Mouse (Mus musculus): ENCODE results near the gene Sugp1. TPM values are rescaled to one million over a fixed set of nuclear protein-coding genes. Genes with fewer than 3 reads are reported as not detected.

Gene Sugp1
- polyA plus RNA-seq, 1 experiment: 38.4 TPM

DNA sequence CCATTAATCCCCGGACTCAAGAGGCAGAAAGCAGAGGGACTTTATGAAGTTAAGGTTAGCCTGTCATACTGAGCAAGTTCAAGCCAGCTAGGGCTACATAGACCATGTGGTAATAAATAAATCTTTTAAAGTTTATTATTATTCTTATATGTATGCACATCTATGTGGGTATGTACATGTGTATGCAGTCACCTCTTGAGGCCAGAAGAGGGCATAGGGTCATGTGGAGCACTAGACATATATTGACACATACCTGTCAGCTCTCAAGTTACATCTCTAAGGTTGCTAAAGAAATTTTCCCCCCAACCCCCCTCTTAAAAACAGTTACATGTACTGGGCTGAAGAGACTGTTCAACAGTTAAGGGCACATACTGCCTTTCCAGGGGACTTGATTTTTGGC lies 29.9 kb upstream of the Sugp1 start:
- Histone ChIP-seq H3K27me3 (ENCODE audit: control insufficient read depth, insufficient read depth, insufficient read length) (no peaks in the 10 kb centered on the region), H3K4me3 (no peak overlapping the region), H3ac (ENCODE audit: control insufficient read depth, insufficient read length) (no peak overlapping the region), H3K36me3 (ENCODE audit: control insufficient read depth, insufficient read depth) (no peaks in the 10 kb centered on the region), H3K79me2 (ENCODE audit: control insufficient read depth, insufficient read depth) (no peaks in the 10 kb centered on the region), H3K4me2 (ENCODE audit: low read depth) (no peak overlapping the region)
- TF ChIP-seq E2F4 (IDR thresholded peaks at IDR 0.05; ENCODE audit: insufficient read depth) (no peak), SRF (IDR thresholded peaks at IDR 0.05; ENCODE audit: control insufficient read depth, insufficient read length, low read depth) (no peak), MYOG (IDR thresholded peaks at IDR 0.05; ENCODE audit: control insufficient read depth in 1 of 3, insufficient read depth in 1 of 3, insufficient read length in 2 of 3, low read depth in 2 of 3) (no peak), TCF3 (IDR thresholded peaks at IDR 0.05; ENCODE audit: insufficient read length, low read depth) (no peak), TCF12 (IDR thresholded peaks at IDR 0.05; ENCODE audit: insufficient read depth, poor library complexity, severe bottlenecking) (no peak), REST (IDR thresholded peaks at IDR 0.05; ENCODE audit: insufficient read depth, insufficient read length) (no peak), CEBPB (IDR thresholded peaks at IDR 0.05; ENCODE audit: insufficient read depth, poor library complexity, severe bottlenecking) (no peak), MYOD1 (IDR thresholded peaks at IDR 0.05; ENCODE audit: control insufficient read depth in 1 of 3, insufficient read length in 2 of 3, low read depth in 2 of 3) (no peak), POLR2AphosphoS2 (IDR thresholded peaks at IDR 0.05; ENCODE audit: insufficient read length, low read depth) (no peak), MAX (IDR thresholded peaks at IDR 0.05; ENCODE audit: low read depth) (no peak), USF1 (IDR thresholded peaks at IDR 0.05; ENCODE audit: low read depth) (no peak), POLR2A (IDR thresholded peaks at IDR 0.05; ENCODE audit: insufficient read length, low read depth) (no peak)

DNA sequence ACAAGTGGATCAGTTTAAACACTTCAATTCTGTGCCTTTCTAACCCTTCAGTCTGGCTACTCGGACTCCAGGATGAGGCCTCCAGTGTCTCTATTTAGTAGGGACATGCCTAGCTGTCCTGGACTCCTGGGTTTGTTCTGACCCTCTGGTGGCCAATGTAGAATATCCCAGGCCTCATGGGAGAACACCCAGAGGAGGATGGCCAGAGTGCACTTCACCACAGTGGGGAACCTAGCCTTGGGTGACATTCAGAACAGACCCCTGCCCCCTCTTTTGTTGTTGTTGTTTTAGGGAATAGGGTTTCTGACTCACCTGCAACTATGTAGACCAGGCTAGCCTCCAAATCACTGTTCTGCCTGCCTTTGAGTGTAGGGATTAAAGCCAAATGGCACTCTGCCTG lies 27.6 kb upstream of the Sugp1 start:
- Histone ChIP-seq H3K27me3 (ENCODE audit: control insufficient read depth, insufficient read depth, insufficient read length) (no peaks in the 10 kb centered on the region), H3K79me2 (ENCODE audit: control insufficient read depth, insufficient read depth) (no peaks in the 10 kb centered on the region), H3K4me3 (no peak overlapping the region), H3ac (ENCODE audit: control insufficient read depth, insufficient read length) (no peak overlapping the region), H3K4me2 (ENCODE audit: low read depth) (no peak overlapping the region), H3K36me3 (ENCODE audit: control insufficient read depth, insufficient read depth) (peaks cover 5% of the 10 kb centered on the region)
- peak; percentile 37 for TF ChIP-seq POLR2AphosphoS2 (IDR thresholded peaks at IDR 0.05; ENCODE audit: insufficient read length, low read depth)
- TF ChIP-seq POLR2A (IDR thresholded peaks at IDR 0.05; ENCODE audit: insufficient read length, low read depth): no peak

DNA sequence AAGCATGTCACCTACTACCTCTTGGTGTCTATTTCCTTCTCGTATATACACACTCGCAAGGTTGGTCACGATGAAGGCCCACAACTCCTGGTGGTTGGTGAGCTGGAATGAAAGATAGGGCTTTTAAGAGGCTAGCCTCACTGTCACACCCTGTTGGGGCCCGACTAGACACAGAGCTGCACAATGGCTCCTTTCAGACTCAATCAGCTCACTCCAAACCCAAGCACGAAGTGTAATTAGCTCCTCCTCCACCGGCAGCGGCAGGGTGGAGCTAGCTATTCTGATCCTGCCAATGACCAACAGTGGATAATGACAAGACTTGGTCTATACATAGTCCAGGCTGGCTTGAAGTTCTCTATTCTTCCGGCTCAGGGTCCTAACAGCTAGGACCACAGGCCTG lies 19.0 kb upstream of the Sugp1 start:
- H3K4me3 ChIP-seq: no peak overlapping the region
- no peak for TF ChIP-seq MYOG (IDR thresholded peaks at IDR 0.05; ENCODE audit: control insufficient read depth in 1 of 3, insufficient read depth in 1 of 3, insufficient read length in 2 of 3, low read depth in 2 of 3)
- H3K36me3 ChIP-seq (ENCODE audit: control insufficient read depth, insufficient read depth): peaks cover 38% of the 10 kb centered on the region
- no peaks in the 10 kb centered on the region for H3K27me3 ChIP-seq (ENCODE audit: control insufficient read depth, insufficient read depth, insufficient read length)
- H3ac ChIP-seq (ENCODE audit: control insufficient read depth, insufficient read length): no peak overlapping the region
- H3K79me2 ChIP-seq (ENCODE audit: control insufficient read depth, insufficient read depth): no peaks in the 10 kb centered on the region
- H3K4me2 ChIP-seq (ENCODE audit: low read depth): no peak overlapping the region

DNA sequence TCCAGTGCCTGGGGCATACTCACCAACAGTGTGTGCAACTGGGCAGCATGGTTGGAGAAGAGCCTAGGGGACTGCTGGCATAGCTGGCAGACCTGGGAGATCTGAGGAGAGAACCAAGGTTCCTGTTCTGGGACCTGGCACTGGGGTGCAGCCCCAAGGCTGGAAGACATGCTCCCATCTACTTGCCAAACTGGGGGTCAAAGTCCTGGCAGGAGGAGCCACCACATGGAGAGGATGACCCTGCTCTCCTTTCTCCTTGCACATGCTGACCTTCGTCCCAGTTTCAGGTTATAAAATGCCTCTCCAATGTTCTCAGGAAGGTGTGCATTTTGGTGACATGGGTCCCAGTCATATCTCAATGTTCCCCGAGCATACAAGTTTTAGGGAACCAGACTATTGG lies 16.5 kb upstream of the Sugp1 start:
- no peak overlapping the region for H3K4me3 ChIP-seq
- no peak overlapping the region for H3ac ChIP-seq (ENCODE audit: control insufficient read depth, insufficient read length)
- peaks cover 40% of the 10 kb centered on the region for H3K36me3 ChIP-seq (ENCODE audit: control insufficient read depth, insufficient read depth)
- H3K27me3 ChIP-seq (ENCODE audit: control insufficient read depth, insufficient read depth, insufficient read length): no peaks in the 10 kb centered on the region
- no peaks in the 10 kb centered on the region for H3K79me2 ChIP-seq (ENCODE audit: control insufficient read depth, insufficient read depth)
- no peak for TF ChIP-seq USF1 (IDR thresholded peaks at IDR 0.05; ENCODE audit: low read depth)
- no peak for TF ChIP-seq MYOD1 (IDR thresholded peaks at IDR 0.05; ENCODE audit: control insufficient read depth in 1 of 3, insufficient read length in 2 of 3, low read depth in 2 of 3)
- no peak for TF ChIP-seq TCF3 (IDR thresholded peaks at IDR 0.05; ENCODE audit: insufficient read length, low read depth)
- no peak for TF ChIP-seq SRF (IDR thresholded peaks at IDR 0.05; ENCODE audit: control insufficient read depth, insufficient read length, low read depth)
- TF ChIP-seq CEBPB (IDR thresholded peaks at IDR 0.05; ENCODE audit: insufficient read depth, poor library complexity, severe bottlenecking): no peak
- no peak for TF ChIP-seq MAX (IDR thresholded peaks at IDR 0.05; ENCODE audit: low read depth)
- TF ChIP-seq REST (IDR thresholded peaks at IDR 0.05; ENCODE audit: insufficient read depth, insufficient read length): no peak
- no peak for TF ChIP-seq MYOG (IDR thresholded peaks at IDR 0.05; ENCODE audit: control insufficient read depth in 1 of 3, insufficient read depth in 1 of 3, insufficient read length in 2 of 3, low read depth in 2 of 3)
- TF ChIP-seq E2F4 (IDR thresholded peaks at IDR 0.05; ENCODE audit: insufficient read depth): no peak
- no peak for TF ChIP-seq POLR2A (IDR thresholded peaks at IDR 0.05; ENCODE audit: insufficient read length, low read depth)
- TF ChIP-seq TCF12 (IDR thresholded peaks at IDR 0.05; ENCODE audit: insufficient read depth, poor library complexity, severe bottlenecking): no peak
- TF ChIP-seq POLR2AphosphoS2 (IDR thresholded peaks at IDR 0.05; ENCODE audit: insufficient read length, low read depth): no peak
- no peak overlapping the region for H3K4me2 ChIP-seq (ENCODE audit: low read depth)

DNA sequence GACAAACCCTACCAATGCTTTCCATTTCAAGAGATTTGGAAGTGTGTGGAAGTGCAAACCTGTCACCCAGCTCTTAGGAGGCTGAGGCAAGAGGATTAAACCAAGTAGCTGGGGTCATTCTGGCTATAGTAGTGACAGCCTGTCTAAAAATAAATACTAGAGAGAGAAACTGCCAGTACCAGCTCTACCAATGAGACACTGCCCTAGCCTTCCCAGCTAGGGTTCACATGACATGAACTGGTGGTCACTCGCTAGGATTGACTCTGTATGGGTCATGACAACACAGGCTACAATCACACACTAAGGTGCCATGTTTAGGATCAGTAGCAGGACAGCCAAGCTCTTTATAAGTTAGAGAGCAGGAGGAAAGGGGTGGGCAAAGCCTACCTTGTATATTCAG lies 12.4 kb upstream of the Sugp1 start:
- Histone ChIP-seq H3K36me3 (ENCODE audit: control insufficient read depth, insufficient read depth) (peaks cover 25% of the 10 kb centered on the region), H3K27me3 (ENCODE audit: control insufficient read depth, insufficient read depth, insufficient read length) (no peaks in the 10 kb centered on the region), H3K4me3 (no peak overlapping the region), H3K4me2 (ENCODE audit: low read depth) (no peak overlapping the region), H3K79me2 (ENCODE audit: control insufficient read depth, insufficient read depth) (peaks cover 22% of the 10 kb centered on the region), H3ac (ENCODE audit: control insufficient read depth, insufficient read length) (no peak overlapping the region)
- TF ChIP-seq MYOG (IDR thresholded peaks at IDR 0.05; ENCODE audit: control insufficient read depth in 1 of 3, insufficient read depth in 1 of 3, insufficient read length in 2 of 3, low read depth in 2 of 3): no peak
- no peak for TF ChIP-seq MAX (IDR thresholded peaks at IDR 0.05; ENCODE audit: low read depth)
- no peak for TF ChIP-seq POLR2AphosphoS2 (IDR thresholded peaks at IDR 0.05; ENCODE audit: insufficient read length, low read depth)
- TF ChIP-seq SRF (IDR thresholded peaks at IDR 0.05; ENCODE audit: control insufficient read depth, insufficient read length, low read depth): no peak
- TF ChIP-seq CEBPB (IDR thresholded peaks at IDR 0.05; ENCODE audit: insufficient read depth, poor library complexity, severe bottlenecking): no peak
- TF ChIP-seq REST (IDR thresholded peaks at IDR 0.05; ENCODE audit: insufficient read depth, insufficient read length): no peak
- TF ChIP-seq TCF3 (IDR thresholded peaks at IDR 0.05; ENCODE audit: insufficient read length, low read depth): no peak
- no peak for TF ChIP-seq POLR2A (IDR thresholded peaks at IDR 0.05; ENCODE audit: insufficient read length, low read depth)
- TF ChIP-seq TCF12 (IDR thresholded peaks at IDR 0.05; ENCODE audit: insufficient read depth, poor library complexity, severe bottlenecking): no peak
- TF ChIP-seq MYOD1 (IDR thresholded peaks at IDR 0.05; ENCODE audit: control insufficient read depth in 1 of 3, insufficient read length in 2 of 3, low read depth in 2 of 3): no peak
- TF ChIP-seq E2F4 (IDR thresholded peaks at IDR 0.05; ENCODE audit: insufficient read depth): no peak
